ENCODE assay signal across 9 mouse cellular contexts in the genomic region with DNA sequence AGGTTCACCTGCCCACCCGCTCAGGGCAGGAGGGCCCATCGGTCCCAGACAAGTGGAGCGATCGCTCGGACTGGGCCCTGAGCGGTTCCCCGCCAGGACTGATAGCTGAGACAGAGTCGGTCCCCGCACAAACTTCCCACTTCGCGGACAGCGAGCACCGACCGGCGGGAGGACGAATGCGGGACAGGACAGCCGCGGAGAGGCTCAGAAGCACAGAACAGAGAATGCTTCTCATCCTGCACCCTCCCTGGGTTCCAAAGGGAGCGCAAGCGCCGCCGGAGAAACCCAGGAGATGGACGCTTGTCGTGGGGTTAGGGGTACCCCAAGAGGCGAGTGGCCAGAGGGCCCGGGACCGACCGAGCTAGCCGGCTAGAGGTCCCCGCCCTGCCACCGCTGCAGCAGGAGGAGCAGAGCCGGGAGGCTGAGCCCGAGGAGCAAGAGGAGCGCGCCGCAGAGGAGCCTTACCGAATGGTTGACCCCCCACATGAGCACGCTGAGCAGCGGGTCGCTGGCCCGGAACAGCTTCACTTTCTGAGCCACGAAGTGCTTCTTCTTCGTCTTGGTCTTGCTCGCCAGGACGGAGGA. TPM values are rescaled to one million over a fixed set of nuclear protein-coding genes. Genes with fewer than 3 reads are reported as not detected.
A peak's percentile ranks its signal among the peaks of the same experiment; 100 is the strongest.
DNase-seq lines count a peak whose midpoint lies in the region; ATAC-seq lines count a peak whose summit lies in the region.
"Had no signal": no experiment of that assay in that cellular context is flagged by ENCODE, and none has a peak within 500 bp of the region (broad histone marks: within the 10 kb centered on the region; RNA-seq: fewer than 3 reads in every experiment).

No protein-coding gene starts in this region.

- H3K4me1 ChIP-seq in embryonic facial prominence, embryonic 13.5 days, result peaks cover 21% of the 10 kb centered on the region
- peaks cover 10% of the 10 kb centered on the region; the same call in 1 of the 2 replicates for H3K4me1 ChIP-seq in heart, embryonic 11.5 days (ENCODE audit: control insufficient read depth, insufficient read depth, low read length)
- peaks cover 14% of the 10 kb centered on the region; the same call in 1 of the 2 replicates for H3K4me1 ChIP-seq in lung, embryonic 15.5 days

- peak overlapping the region; percentile 83 for H3K9ac ChIP-seq in embryonic facial prominence, embryonic 13.5 days
- peak overlapping the region; percentile 90 for H3K9ac ChIP-seq in heart, embryonic 11.5 days (ENCODE audit: low read depth, low read length)
- H3K9ac ChIP-seq in lung, embryonic 15.5 days, result peak overlapping the region; percentile 74

- no peaks in the 10 kb centered on the region for H3K9me3 ChIP-seq in embryonic facial prominence, embryonic 13.5 days
- no peaks in the 10 kb centered on the region for H3K9me3 ChIP-seq in heart, embryonic 11.5 days (replicated peaks; ENCODE audit: control insufficient read depth, low read length)
- no peaks in the 10 kb centered on the region for H3K9me3 ChIP-seq in lung, embryonic 15.5 days

- ATAC-seq in embryonic facial prominence, embryonic 13.5 days (ENCODE audit: insufficient number of reproducible peaks, insufficient read depth, low FRiP score, low TSS enrichment, low read depth), result peak; percentile 50; the same call in 1 of the 2 replicates
- peak; percentile 75 for ATAC-seq in heart, embryonic 11.5 days (replicated peaks; ENCODE audit: insufficient number of reproducible peaks, low FRiP score, low TSS enrichment)
- peak; percentile 77 for ATAC-seq in lung, embryonic 15.5 days (ENCODE audit: borderline replicate concordance, extremely low read depth, low FRiP score, low TSS enrichment)
- peak; percentile 24 for ATAC-seq in neutrophil, adult 5-6 weeks (ENCODE audit: extremely low read depth, insufficient number of reproducible peaks, low FRiP score, poor library complexity, severe bottlenecking)

- WGBS in embryonic facial prominence, embryonic 13.5 days, result under 1% methylated on average over 46 of the region's 46 CpGs
- WGBS in heart, embryonic 11.5 days (ENCODE audit: insufficient replicate concordance), result under 1% methylated on average over 43 of the region's 46 CpGs
- WGBS in lung, embryonic 15.5 days, result under 1% methylated on average over 46 of the region's 46 CpGs

- peak; percentile 52 to 61 for DNase-seq in B cell, adult 2 months
- peak; percentile 59 for DNase-seq in NIH3T3 (ENCODE audit: low read depth)
- peak; percentile 70 for DNase-seq in kidney, postnatal 10 days
- peak; percentile 44 for DNase-seq in urinary bladder, postnatal 25 days (ENCODE audit: low spot score)

- H3K27ac ChIP-seq in embryonic facial prominence, embryonic 13.5 days, result peak overlapping the region; percentile 89
- peak overlapping the region; percentile 88 for H3K27ac ChIP-seq in heart, embryonic 11.5 days (ENCODE audit: low read depth, low read length)
- peak overlapping the region; percentile 93 for H3K27ac ChIP-seq in lung, embryonic 15.5 days

- peak overlapping the region; percentile 97 for H3K4me2 ChIP-seq in embryonic facial prominence, embryonic 13.5 days
- peak overlapping the region; percentile 77 for H3K4me2 ChIP-seq in heart, embryonic 11.5 days
- peak overlapping the region; percentile 97 for H3K4me2 ChIP-seq in lung, embryonic 15.5 days

- H3K4me3 ChIP-seq in embryonic facial prominence, embryonic 13.5 days, result peak overlapping the region; percentile 77
- H3K4me3 ChIP-seq in heart, embryonic 11.5 days (ENCODE audit: low read depth, low read length), result peak overlapping the region; percentile 88
- peak overlapping the region; percentile 89 for H3K4me3 ChIP-seq in lung, embryonic 15.5 days

- no peaks in the 10 kb centered on the region for H3K36me3 ChIP-seq in embryonic facial prominence, embryonic 13.5 days
- H3K36me3 ChIP-seq in heart, embryonic 11.5 days (ENCODE audit: control insufficient read depth, insufficient read depth, low read length), result no peaks in the 10 kb centered on the region
- no peaks in the 10 kb centered on the region for H3K36me3 ChIP-seq in lung, embryonic 15.5 days

- no peaks in the 10 kb centered on the region for H3K27me3 ChIP-seq in embryonic facial prominence, embryonic 13.5 days
- H3K27me3 ChIP-seq in heart, embryonic 11.5 days (ENCODE audit: control insufficient read depth, insufficient read depth, low read length), result no peaks in the 10 kb centered on the region
- H3K27me3 ChIP-seq in lung, embryonic 15.5 days, result no peaks in the 10 kb centered on the region

RNA-seq across cellular contexts. Expression of gene Pip4k2a, which starts 0.4 kb away (rescaled TPM):
- 7.5 and 8.8 TPM in 2 replicates for polyA plus RNA-seq in embryonic facial prominence, embryonic 13.5 days (2015; fragmentation: Nextera tagmentation; extraction: Ambion mirVana)
- polyA plus RNA-seq in heart, embryonic 11.5 days (2014; fragmentation: Nextera tagmentation; extraction: Ambion mirVana), result 7.1 and 7.7 TPM in 2 replicates
- polyA plus RNA-seq in lung, embryonic 15.5 days (2015; fragmentation: Nextera tagmentation; extraction: Ambion mirVana), result 8.1 and 9.0 TPM in 2 replicates
- total RNA-seq in neutrophil, adult 5-6 weeks (2017), result 69.7 and 73.9 TPM in 2 replicates

RNA-seq across cellular contexts. Expression of gene 4930426L09Rik, which starts 0.7 kb away (rescaled TPM):
- polyA plus RNA-seq in embryonic facial prominence, embryonic 13.5 days (2015; fragmentation: Nextera tagmentation; extraction: Ambion mirVana), result 0.28 and 0.30 TPM in 2 replicates
- 0.46 and 0.49 TPM in 2 replicates for polyA plus RNA-seq in heart, embryonic 11.5 days (2014; fragmentation: Nextera tagmentation; extraction: Ambion mirVana)
- polyA plus RNA-seq in lung, embryonic 15.5 days (2015; fragmentation: Nextera tagmentation; extraction: Ambion mirVana), result 0.14 and 0.26 TPM in 2 replicates
- 3.1 and 3.7 TPM in 2 replicates for total RNA-seq in neutrophil, adult 5-6 weeks (2017)
- total RNA-seq: gastrocnemius, adult 8-10 months had no signal

Comparison
In these comparisons a context has a peak if more than half of its experiments do, and no peak if none do; other contexts are left out.
1. Peak in every context shown above with its lines: DNase-seq, ATAC-seq, H3K4me3 ChIP-seq and H3K27ac ChIP-seq.
2. ATAC-seq: peak in every context shown above with its lines; median percentile 77 in lung, embryonic 15.5 days; 75 in heart, embryonic 11.5 days; 50 in embryonic facial prominence, embryonic 13.5 days; 24 in neutrophil, adult 5-6 weeks.